Mouse (Mus musculus): ENCODE results near the gene Hist1h4j.
"Not testable (repeated sequence)": the region's sequence is repeated elsewhere in the genome, so short reads cannot be mapped to it uniquely, and the experiment has no call there.

The Hist1h4j gene

DNA sequence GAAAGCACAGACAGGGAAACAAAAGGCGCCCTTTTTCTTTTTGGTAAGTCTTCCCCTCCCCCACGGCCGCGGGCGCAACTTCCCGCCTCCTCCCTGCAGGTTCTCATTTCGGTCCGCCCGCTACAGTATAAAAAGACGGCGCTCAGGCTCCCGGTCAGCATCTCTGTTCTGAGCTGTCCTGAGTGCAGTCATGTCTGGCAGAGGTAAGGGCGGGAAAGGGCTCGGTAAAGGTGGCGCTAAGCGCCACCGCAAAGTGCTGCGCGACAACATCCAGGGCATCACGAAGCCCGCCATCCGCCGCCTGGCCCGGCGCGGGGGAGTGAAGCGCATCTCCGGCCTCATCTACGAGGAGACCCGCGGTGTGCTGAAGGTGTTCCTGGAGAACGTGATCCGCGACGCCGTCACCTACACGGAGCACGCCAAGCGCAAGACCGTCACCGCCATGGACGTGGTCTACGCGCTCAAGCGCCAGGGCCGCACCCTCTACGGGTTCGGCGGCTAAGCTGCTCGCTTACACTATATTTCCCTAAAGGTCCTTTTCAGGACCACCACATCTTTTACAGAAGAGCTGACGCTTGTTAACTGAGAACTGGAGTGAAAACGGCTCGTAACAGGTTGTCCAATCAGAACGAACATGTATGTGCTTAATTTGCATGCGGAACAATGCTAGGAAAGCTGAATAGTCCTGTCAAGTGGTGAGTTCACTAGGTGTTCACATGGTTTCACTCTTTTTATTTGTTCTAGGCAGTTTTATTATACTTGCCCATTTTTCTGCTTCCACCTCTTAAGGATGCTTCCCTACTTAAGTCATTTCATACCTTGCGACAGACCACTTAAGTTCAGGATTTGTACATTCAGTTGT is at the start of gene Hist1h4j:
Hist1h4j (plus strand) TSS at position 159 of the 862 bp plus-strand sequence.
- DNase-seq, result peak; percentile 84 to 87

DNA sequence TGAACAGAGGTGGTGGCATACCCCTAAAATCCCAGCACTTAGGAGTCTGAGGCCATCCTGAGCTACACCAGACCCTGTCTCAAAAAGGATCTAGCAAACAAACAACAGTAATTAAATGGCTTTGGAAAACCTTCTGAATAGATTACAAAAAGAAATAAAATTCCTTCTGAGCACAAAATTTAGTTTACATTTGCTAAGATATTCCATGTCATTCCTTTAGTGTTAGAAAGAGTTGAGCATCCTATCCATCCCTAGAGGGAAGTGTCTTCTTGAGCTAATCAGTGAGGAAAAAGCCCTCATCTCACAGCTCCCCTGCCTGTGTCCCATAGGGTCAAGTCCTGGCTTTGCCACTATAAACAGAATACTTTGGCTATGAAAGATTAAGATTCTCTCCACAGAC is 37.1 kb upstream of the Hist1h4j start, which contains the start of gene Olfr1359:
Olfr1359 (plus strand) TSS at position 301 of the 400 bp plus-strand sequence.
- no peak for DNase-seq

DNA sequence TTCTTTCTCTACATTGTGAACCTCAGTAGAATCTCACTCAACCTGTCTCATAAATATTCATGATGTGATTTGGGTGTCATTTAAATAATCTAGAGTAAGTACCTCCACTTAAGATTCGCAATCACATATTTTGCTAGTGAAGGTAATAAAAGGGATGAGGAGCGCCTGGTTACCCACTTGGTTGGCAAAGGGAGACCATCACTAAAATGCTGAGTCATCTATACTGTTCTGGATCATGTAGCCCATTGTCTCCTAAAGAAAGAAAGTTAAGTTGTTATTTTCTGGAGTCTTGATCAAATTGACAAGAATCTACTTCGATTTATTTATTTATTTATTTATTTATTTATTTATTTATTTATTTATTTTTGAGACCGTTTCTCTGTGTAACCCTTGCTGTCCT is 28.2 kb upstream of the Hist1h4j start:
- no peak for DNase-seq

DNA sequence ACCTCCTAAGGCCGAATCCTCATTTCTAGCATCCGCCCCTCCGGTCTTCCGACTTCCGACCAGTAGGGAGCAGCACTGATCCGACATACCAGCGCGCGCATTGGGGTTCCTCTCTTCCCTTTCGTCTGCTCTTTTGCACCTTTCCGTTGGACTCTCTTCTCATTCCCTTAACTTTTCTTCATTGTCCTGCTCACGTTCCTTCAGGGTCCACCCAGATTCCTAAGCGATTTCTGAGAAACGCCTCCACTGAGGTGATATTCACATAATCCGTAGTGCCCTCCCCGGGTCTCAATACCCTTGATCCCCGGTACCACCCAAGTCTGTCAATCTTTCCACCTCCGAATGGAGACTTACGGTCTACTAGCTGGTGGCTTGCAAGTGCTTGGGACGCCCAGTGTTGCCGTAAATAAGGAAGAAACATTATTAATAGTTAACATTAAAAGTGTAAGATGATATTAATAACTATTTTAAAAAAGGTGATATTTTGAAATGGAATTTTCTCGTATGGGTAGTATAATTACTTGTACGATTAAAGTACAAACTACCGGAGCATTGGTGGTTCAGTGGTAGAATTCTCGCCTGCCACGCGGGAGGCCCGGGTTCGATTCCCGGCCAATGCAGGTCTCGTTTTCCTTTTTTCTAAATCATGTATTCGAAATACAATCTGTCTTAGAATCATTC is 24.7 kb upstream of the Hist1h4j start:
- DNase-seq, result peak; percentile 92 to 96

DNA sequence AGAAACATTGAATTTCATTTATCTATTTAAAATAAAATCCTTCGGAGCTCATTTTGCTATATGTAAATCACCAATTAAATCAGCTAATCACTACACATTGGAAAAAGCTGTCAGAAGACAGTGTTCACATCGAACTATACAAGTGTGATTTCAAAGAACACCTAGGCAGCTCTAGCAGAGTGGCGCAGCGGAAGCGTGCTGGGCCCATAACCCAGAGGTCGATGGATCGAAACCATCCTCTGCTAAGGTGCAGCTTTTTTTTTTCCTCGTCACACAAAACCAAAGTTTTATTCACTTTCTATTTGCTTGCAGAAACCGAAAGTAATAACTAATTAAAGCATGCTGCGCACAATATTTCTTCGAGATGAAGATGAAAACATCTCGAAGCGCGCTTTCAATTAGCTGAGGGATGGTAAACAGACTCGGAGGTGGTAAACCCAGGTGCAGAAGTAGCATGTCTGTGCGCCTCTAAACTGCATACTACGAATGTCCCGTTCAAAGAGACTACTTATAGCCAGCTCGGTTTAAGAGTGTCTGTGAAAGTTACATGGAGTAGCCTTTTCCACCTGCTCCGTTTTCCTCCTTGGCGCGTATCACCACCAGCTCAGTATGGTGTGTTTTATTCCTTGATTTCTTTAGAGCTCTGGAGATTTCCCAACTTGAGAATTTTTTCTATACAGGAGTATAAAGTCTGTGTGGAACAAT is 23.9 kb upstream of the Hist1h4j start:
- peak; percentile 88 to 89 for DNase-seq

DNA sequence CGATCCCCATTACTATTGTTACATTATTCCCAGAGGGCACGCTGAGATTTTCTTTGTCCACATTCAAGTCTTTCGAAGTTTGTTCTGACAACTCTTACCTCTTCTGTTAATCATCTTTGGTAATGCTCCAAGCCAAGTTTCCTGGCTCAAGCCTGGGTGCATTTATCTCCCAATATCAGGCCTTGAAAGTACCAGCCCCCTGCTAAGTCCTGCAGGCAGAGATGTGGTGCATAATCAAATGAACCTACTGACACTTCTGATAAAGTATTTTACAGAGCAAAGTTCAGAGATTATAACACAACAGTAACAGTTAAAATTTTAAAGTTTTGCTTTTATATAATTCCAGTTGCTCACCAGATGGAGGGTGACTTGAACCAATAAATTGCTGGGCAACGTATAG is 23.2 kb upstream of the Hist1h4j start:
- DNase-seq, result no peak

DNA sequence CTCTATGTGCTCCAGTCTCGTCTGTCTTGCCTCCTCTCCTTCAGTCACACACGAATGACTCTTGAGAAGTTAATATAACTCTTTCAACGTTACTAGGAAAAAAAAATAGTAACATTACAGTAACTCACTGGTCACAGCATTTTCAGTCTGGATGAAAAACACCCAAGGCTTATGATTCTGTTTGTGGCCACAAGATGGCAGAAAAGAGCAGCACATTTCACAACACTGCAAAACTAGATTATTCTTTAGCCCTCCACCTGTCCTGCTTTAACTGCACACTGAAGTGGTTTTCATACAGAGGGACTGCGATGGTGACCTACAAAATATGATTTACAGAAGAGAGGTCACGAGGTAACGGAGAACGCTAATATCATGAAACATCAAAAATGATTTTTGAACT is 20.1 kb upstream of the Hist1h4j start:
- peak; percentile 72 to 80 for DNase-seq

DNA sequence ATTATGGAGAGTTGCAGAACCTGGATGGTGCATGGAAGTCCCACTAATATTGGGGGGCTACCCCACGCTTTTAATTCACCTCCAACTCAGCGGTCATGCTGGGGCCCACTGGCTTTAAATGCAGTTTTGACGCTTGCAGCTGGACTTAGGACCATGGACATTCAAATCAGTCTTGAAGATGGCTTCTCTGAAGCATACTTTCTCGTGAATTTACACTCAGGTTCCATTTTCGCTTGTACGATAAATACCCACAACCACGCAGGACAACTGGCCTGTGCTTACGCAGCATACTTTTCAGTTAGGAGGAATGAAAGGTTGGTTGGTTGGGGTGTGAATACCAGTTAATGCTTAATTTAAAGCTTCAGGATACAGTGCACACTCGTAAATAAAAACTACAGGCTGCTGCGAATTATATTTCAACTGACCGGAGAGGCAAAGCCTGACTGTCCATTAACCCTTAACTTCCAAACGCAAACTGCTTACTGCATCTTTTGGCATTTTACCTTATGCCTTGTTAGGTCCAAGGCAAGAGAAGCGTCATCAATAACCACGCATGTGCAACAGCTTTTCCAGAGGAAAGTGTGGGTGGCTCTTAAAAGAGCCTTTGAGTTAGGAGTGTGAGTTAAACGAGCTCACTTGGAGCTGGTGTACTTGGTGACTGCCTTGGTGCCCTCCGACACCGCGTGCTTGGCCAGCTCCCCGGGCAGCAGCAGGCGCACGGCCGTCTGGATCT is 19.6 kb upstream of the Hist1h4j start:
- DNase-seq, result peak in 1 of 2 experiments; percentile 17

DNA sequence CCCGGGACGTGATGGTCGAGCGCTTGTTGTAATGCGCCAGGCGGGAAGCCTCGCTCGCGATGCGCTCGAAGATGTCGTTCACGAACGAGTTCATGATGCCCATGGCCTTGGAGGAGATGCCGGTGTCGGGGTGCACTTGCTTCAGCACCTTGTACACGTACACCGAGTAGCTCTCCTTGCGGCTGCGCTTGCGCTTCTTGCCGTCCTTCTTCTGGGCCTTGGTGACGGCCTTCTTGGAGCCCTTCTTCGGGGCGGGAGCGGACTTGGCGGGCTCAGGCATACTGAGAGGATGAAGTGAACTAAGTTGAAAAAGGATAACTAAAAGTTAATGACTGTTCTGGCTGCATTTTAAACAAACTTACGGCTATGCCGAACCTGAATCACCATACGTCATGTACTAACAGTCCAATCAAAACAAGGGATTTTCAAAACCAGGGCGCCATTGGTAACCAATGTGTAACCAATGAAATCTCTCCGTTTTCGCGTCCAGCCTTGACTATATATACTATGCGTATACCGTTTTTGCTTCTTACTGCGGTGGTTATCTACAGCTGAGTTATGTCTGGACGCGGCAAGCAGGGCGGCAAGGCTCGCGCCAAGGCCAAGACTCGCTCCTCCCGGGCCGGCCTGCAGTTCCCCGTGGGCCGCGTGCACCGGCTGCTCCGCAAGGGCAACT is 18.9 kb upstream of the Hist1h4j start, which contains the start of the genes Hist1h2bl and Hist1h2ai:
Hist1h2bl (minus strand) TSS at position 280 of the 676 bp plus-strand sequence.
Hist1h2ai (plus strand) TSS at position 559 of the 676 bp plus-strand sequence.
- peak; percentile 77 to 86 for DNase-seq

DNA sequence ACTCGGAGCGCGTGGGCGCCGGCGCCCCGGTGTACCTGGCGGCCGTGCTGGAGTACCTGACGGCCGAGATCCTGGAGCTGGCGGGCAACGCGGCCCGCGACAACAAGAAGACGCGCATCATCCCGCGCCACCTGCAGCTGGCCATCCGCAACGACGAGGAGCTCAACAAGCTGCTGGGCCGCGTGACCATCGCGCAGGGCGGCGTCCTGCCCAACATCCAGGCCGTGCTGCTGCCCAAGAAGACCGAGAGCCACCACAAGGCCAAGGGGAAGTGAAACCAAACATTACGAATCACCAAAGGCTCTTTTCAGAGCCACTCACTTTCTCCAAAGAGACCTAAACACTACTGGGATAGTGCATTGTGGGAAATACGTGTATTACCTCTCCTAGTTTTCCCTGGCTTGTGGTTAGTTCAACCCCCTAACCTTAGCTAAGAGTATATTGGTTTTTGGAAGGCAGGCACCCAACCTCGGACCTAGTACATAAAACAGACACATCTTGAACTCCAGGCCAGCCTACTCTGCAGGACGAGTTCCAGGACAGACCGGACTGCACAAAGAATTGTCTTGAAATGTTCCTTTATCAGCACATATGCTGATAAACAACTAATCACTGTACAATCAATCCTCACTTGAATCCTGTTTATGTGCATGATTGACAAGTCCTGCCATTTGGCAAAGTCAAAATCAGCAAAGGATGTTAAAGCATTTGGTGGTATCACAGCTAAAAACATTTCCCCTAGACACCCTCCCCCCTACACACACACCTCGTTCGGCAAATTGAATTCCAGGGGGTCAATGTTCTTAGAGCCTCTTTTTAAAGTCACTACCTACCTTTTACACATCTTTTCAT is 18.1 kb upstream of the Hist1h4j start:
- not testable (repeated sequence) for DNase-seq

DNA sequence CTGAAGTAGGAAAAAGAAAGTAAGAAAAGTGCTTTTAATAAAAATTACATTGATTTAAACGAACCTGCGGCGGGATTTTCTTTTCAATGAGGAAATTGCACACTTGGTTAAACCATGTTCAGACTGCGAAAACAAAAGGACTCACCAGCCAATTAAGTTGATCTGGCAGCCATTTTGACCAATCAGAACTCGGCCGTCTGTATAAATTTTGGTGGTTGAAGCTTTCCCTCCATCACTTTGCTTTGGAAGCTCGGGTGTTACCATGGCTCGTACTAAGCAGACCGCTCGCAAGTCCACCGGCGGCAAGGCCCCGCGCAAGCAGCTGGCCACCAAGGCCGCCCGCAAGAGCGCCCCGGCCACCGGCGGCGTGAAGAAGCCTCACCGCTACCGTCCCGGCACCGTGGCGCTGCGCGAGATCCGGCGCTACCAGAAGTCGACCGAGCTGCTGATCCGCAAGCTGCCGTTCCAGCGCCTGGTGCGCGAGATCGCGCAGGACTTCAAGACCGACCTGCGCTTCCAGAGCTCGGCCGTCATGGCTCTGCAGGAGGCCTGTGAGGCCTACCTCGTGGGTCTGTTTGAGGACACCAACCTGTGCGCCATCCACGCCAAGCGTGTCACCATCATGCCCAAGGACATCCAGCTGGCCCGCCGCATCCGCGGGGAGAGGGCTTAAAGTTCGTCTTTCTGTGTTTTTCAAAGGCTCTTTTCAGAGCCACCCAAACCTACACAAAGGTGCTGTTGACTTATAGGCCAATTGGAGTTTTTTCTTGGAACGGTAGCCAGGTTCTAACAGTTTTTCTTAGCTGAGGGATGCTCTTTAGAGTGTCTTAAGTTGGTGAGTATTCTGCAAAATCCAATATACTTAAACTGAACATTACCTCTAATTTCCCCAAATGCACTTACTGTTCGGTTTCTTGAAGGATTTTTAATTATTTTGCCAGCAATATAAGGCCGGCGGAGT is 17.2 kb upstream of the Hist1h4j start, which contains the start of gene Hist1h3h:
Hist1h3h (plus strand) TSS at position 263 of the 961 bp plus-strand sequence.
- DNase-seq, result peak; percentile 79 to 82

DNA sequence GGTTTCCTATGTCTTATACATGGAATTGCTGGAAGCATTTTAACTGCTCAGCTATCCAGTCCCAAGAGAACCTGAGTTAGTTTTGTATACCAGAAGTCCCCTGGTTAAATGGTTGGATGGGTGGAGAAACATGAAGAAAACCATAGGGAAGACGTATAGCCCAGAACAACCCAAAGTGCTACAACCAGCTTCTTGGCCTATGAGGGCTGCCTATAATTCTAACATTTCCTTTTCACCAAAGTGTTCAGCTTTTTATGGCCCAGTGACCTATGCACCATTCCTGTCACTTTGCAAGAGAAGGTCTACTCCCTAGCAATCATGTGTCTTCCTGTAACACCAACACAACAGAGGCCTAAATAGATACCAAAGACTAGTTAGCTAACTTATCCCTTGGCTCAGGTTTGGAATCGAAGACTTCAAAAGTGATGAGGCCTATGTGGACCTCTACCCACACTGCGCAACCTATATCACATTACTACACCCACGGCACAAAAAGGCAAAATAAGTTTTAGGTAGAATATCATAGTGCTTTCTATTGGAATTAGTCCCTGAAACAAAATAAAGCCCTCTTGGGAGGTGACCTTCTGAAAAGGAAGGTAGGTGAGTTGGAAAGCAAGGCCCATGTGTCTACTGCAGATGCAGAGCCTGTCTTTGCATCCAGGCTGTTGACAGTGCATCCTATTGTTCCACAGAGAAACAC is 16.3 kb upstream of the Hist1h4j start:
- DNase-seq, result no peak

DNA sequence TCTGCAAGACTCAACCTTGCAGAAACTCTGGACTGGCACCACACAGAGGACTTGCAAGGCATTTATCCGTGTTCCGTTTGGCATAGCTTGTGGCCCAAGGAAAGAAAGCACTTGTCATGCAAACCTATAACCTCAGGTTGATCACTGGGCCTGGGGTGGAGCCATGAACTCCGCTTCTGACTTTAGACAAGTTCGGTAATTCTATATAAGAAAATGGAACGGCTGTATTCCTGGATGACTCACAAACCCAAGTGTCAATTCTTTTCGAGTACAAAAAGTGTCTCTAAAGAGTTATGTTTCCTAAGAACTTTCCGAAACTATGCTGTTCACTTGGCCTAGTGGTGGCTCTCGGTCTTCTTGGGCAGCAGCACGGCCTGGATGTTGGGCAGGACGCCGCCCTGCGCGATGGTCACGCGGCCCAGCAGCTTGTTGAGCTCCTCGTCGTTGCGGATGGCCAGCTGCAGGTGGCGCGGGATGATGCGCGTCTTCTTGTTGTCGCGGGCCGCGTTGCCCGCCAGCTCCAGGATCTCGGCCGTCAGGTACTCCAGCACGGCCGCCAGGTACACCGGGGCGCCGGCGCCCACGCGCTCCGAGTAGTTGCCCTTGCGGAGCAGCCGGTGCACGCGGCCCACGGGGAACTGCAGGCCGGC is 13.6 kb upstream of the Hist1h4j start:
- DNase-seq, result not testable (repeated sequence)

DNA sequence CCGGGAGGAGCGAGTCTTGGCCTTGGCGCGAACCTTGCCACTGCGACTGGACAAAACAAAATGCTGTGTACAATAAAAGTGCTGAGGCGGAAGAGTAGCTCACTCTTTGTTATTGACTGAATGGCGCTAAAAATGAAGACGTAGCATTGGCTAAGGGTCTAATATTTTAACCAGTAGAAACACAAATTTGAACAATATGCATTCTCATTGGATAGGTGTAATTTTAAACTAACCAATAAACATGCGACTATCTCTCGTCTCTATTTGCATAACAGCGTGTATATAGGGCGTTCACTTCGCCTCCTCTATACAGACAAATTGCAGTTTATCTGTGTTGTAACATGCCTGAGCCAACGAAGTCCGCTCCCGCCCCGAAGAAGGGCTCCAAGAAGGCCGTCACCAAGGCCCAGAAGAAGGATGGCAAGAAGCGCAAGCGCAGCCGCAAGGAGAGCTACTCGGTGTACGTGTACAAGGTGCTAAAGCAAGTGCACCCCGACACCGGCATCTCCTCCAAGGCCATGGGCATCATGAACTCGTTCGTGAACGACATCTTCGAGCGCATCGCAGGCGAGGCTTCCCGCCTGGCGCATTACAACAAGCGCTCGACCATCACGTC is 13.0 kb upstream of the Hist1h4j start, which contains the start of gene Hist1h2bm:
Hist1h2bm (plus strand) TSS at position 288 of the 616 bp plus-strand sequence.
- DNase-seq, result peak; percentile 52 to 75

DNA sequence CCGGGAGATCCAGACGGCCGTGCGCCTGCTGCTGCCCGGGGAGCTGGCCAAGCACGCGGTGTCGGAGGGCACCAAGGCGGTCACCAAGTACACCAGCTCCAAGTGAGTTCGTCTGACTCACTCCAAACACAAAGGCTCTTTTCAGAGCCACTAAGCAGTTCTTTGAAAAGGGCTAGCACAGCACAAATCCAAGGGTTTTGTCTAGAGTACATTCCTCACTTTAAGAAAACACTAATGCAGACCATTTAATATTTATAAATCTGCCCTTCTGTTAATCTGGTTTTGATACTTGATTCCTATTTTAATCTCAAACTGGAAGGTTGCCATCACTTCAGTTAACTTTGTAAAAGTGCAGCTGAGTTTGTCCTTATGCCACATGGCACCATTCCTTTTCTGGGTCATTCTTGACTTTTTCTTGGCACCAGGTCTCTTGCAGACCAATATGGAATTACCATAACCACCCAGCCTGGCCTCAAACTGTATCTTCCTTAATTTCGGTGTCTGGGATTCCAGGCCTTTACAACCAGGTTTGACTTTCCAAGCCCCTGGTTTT is 12.4 kb upstream of the Hist1h4j start:
- peak in 1 of 2 experiments; percentile 20 for DNase-seq

DNA sequence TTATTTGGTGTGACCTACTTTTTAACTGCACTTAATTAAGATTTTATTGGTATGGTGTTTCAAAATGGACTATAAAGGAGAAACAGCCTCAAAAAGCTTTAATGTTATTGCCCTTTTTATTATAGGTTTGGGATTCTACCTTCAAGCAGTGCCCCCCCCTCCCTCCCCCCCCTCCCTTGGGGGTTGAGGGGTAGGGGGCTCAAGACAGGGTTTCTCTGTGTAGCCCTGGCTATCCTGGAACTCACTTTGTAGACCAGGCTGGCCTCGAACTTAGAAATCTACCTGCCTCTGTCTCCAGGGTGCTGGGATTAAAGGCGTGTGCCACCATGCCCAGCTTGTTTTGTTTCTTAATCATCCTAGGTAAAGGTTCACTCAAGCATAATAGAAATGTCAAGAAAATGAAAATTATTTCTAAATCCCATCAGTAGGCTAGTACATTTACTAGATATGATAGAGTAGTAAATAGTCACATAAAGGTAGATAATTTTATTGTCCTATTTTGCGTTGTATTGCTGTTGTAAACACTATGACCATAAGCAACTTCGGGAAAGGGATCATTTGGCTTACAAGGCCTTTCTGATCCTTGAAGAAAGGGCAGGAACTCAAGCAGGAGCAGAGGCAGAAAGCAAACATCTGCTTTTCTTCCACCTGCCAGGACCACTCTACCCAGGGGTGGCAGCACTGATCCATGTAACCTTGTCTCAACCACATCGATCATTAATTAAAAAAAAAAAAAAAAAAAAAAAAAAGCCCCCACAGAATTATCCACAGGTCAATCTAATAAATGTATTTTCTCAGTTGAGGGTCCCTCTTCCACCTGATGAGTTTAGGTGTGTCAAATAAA is 11.6 kb upstream of the Hist1h4j start:
- DNase-seq, result no peak
